Comparison of ENCODE assay signal across 24 mouse cellular contexts in genomic region chr2:13466685-13467084, GRCm38 (mm10). TPM values are rescaled to one million over a fixed set of nuclear protein-coding genes. Genes with fewer than 3 reads are reported as not detected.
"Had no signal": no experiment of that assay in that cellular context is flagged by ENCODE, and none has a peak within 500 bp of the region (broad histone marks: within the 10 kb centered on the region; RNA-seq: fewer than 3 reads in every experiment).

No protein-coding gene starts in this region.

- H3K4me3 ChIP-seq: heart, embryonic 10.5 days; heart, embryonic 12.5 days; hindbrain, embryonic 10.5 days; hindbrain, embryonic 12.5 days; intestine, embryonic 15.5 days; layer of hippocampus, adult 2 months; left cerebral cortex, adult 2 months; limb, embryonic 13.5 days; limb, embryonic 15.5 days; liver, embryonic 12.5 days had no signal

- H3K36me3 ChIP-seq: heart, embryonic 10.5 days; heart, embryonic 12.5 days; hindbrain, embryonic 10.5 days; hindbrain, embryonic 12.5 days; intestine, embryonic 15.5 days; limb, embryonic 13.5 days; limb, embryonic 15.5 days; liver, embryonic 12.5 days had no signal

- DNase-seq: gastrocnemius, postnatal 14 days; gastrocnemius, postnatal 36 days; heart, adult 11 months; heart, postnatal 10 days; heart, postnatal 4 days; kidney, adult 18-20 months; kidney, adult 8-10 months; kidney, postnatal 10 days; kidney, postnatal 25 days; kidney, postnatal 4 days; left cerebral cortex, postnatal 4 days had no signal

- H3K4me1 ChIP-seq: heart, embryonic 10.5 days; heart, embryonic 12.5 days; hindbrain, embryonic 10.5 days; hindbrain, embryonic 12.5 days; intestine, embryonic 15.5 days; limb, embryonic 13.5 days; limb, embryonic 15.5 days; liver, embryonic 12.5 days had no signal

- H3K27ac ChIP-seq: heart, embryonic 10.5 days; hindbrain, embryonic 10.5 days; hindbrain, embryonic 12.5 days; hindbrain, embryonic 14.5 days; intestine, embryonic 15.5 days; layer of hippocampus, adult 2 months; left cerebral cortex, adult 2 months; limb, embryonic 13.5 days; limb, embryonic 15.5 days; liver, embryonic 12.5 days; liver, embryonic 14.5 days had no signal

- H3K9ac ChIP-seq: heart, embryonic 12.5 days; hindbrain, embryonic 12.5 days; hindbrain, embryonic 14.5 days; intestine, embryonic 15.5 days; limb, embryonic 13.5 days; limb, embryonic 15.5 days; liver, embryonic 12.5 days; liver, embryonic 14.5 days had no signal

- H3K27me3 ChIP-seq: heart, embryonic 12.5 days; hindbrain, embryonic 12.5 days; intestine, embryonic 15.5 days; limb, embryonic 13.5 days; limb, embryonic 15.5 days; liver, embryonic 12.5 days had no signal

RNA-seq across cellular contexts. Expression of gene Cubn, which starts 24.9 kb away (rescaled TPM):
- total RNA-seq: liver, adult 2 months had no signal
- polyA plus RNA-seq: liver, adult 2 months had no signal
